Mouse (Mus musculus) hindbrain, embryonic 14.5 days (tissue): ENCODE measurements around the gene a. TPM values are rescaled to one million over a fixed set of nuclear protein-coding genes. Genes with fewer than 3 reads are reported as not detected.
"Not testable (repeated sequence)": the region's sequence is repeated elsewhere in the genome, so short reads cannot be mapped to it uniquely, and the experiment has no call there.

Experiments
- ATAC-seq: fragments of 200-750 bp; cut with Nextera tagmentation; 2 replicates; pipeline ENCODE4 v1.8.0; 2017; ENCODE audit warnings: moderate number of reproducible peaks, mild to moderate bottlenecking, moderate TSS enrichment, moderate library complexity; ENCODE audit not compliant: low FRiP score
- DNase-seq: peaks from one replicate; pipeline ENCODE4 v3.0.0-alpha.2; 2015; ENCODE audit warnings: low spot score
- H3K27ac ChIP-seq: fragments of 300-500 bp; sonication (generic); 2 replicates; pipeline ENCODE4 v1.5.1; 2014; ENCODE audit warnings: mild to moderate bottlenecking, moderate library complexity
- H3K27me3 ChIP-seq: fragments of 300-500 bp; sonication (generic); 2 replicates; pipeline ENCODE4 v1.6.1; 2014; ENCODE audit warnings: mild to moderate bottlenecking, low read length, mixed read lengths; ENCODE audit not compliant: control insufficient read depth, insufficient read depth
- H3K36me3 ChIP-seq: fragments of 300-500 bp; sonication (generic); replicated peaks from 2 replicates; pipeline ENCODE4 v1.6.1; 2014; ENCODE audit not compliant: control insufficient read depth, insufficient read depth
- H3K4me1 ChIP-seq: fragments of 300-500 bp; sonication (generic); replicated peaks from 2 replicates; pipeline ENCODE4 v1.6.1; 2014; ENCODE audit warnings: antibody characterized with exemption, low read length, mixed read lengths; ENCODE audit not compliant: control insufficient read depth, insufficient read depth
- H3K4me2 ChIP-seq: fragments of 300-500 bp; sonication (generic); replicated peaks from 2 replicates; pipeline ENCODE4 v1.6.1; 2014; ENCODE audit warnings: mild to moderate bottlenecking, moderate library complexity
- H3K4me3 ChIP-seq: fragments of 300-500 bp; sonication (generic); replicated peaks from 2 replicates; pipeline ENCODE4 v1.5.1; 2014; ENCODE audit warnings: mild to moderate bottlenecking, low read length
- H3K9ac ChIP-seq: fragments of 300-500 bp; sonication (generic); 2 replicates; pipeline ENCODE4 v1.6.1; 2014
- H3K9me3 ChIP-seq: fragments of 300-500 bp; sonication (generic); 2 replicates; pipeline ENCODE4 v1.6.1; 2016; ENCODE audit warnings: low read length; ENCODE audit not compliant: control insufficient read depth
- WGBS: fragments of 180-500 bp; shearing (Covaris S2); extraction: QIAGEN DNeasy Blood & Tissue Kit; methylation state at CpG from one replicate; pipeline ENCODE4 v1.1.7; 2014; 5-methylcytosine and 5-hydroxymethylcytosine counted together
- polyA plus RNA-seq: library from polyadenylated mRNA; unstranded; fragments of >200 nt; fragmentation: Nextera tagmentation; extraction: Ambion mirVana; gene quantifications from 2 replicates; pipeline ENCODE4 v1.2.1, GENCODE M21; 2014

a gene
- polyA plus RNA-seq, 1 experiment from 2014 or later, result 1.3 TPM

GRCm38 (mm10) chr2:154969740-154970397 lies 178.7 kb downstream of the a start:
- H3K36me3 ChIP-seq, result not testable (repeated sequence)

GRCm38 (mm10) chr2:154971919-154972692 lies 180.9 kb downstream of the a start:
- H3K9me3 ChIP-seq, result no peaks in the 10 kb centered on the region
- no peak overlapping the region for H3K4me3 ChIP-seq
- DNase-seq (no peak), ATAC-seq (no peak)
- H3K36me3 ChIP-seq, result no peaks in the 10 kb centered on the region
- no peaks in the 10 kb centered on the region for H3K27me3 ChIP-seq
- no peak overlapping the region for H3K4me2 ChIP-seq
- no peaks in the 10 kb centered on the region for H3K4me1 ChIP-seq
- H3K9ac ChIP-seq, result no peak overlapping the region
- no peak overlapping the region for H3K27ac ChIP-seq
- WGBS, result 70% methylated on average over 18 of the region's 18 CpGs

More at GRCm38 (mm10) chr2:154969740-154970397, 178.7 kb downstream of the a start:
- DNase-seq, H3K4me1 ChIP-seq, H3K9me3 ChIP-seq, H3K4me2 ChIP-seq, H3K9ac ChIP-seq, H3K27ac ChIP-seq, H3K27me3 ChIP-seq, ATAC-seq, H3K4me3 ChIP-seq: not testable (repeated sequence)
- 62% methylated on average over 14 of the region's 14 CpGs for whole genome bisulfite sequencing

DNA sequence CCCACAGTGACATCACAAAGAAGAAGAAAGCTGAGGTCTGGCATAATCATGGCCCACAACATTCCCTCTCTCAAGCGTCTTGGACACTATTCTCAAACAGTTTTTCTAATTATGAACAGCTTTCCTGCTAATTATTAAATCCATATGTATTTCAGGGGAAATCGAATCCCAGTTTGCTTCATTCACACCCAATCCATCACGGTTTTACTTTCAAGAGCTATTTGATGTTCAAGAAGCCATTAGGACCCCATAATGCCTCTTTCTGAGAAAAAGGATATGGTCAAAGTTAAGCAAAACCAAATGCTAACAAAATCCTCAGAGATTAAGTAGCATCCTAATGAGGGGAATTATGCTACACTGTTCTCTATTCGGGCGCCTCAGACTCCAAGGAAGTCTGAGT lies 181.8 kb downstream of the a start:
- Histone ChIP-seq H3K4me3 (no peak overlapping the region), H3K9ac (no peak overlapping the region), H3K36me3 (no peaks in the 10 kb centered on the region), H3K4me2 (no peak overlapping the region), H3K27me3 (no peaks in the 10 kb centered on the region), H3K27ac (no peak overlapping the region), H3K4me1 (no peaks in the 10 kb centered on the region), H3K9me3 (no peaks in the 10 kb centered on the region)
- no peak for ATAC-seq
- 83% methylated on average over 5 of the region's 5 CpGs for WGBS
- no peak for DNase-seq

GRCm38 (mm10) chr2:154986609-154987008 lies 195.4 kb downstream of the a start:
- Histone ChIP-seq H3K4me1 (0 out of 2 replicates have a peak, but pooled peaks cover 3% of the 10 kb centered on the region), H3K9ac (no peak overlapping the region), H3K4me3 (no peak overlapping the region), H3K27ac (no peak overlapping the region), H3K4me2 (no peak overlapping the region), H3K9me3 (no peaks in the 10 kb centered on the region), H3K36me3 (no peaks in the 10 kb centered on the region), H3K27me3 (no peaks in the 10 kb centered on the region)
- 62% methylated on average over 1 of the region's 1 CpGs for WGBS
- ATAC-seq (no peak), DNase-seq (no peak)

- Histone ChIP-seq H3K36me3 (no peaks in the 10 kb centered on the region), H3K9me3 (no peaks in the 10 kb centered on the region), H3K4me2 (no peak overlapping the region), H3K9ac (no peak overlapping the region), H3K27me3 (no peaks in the 10 kb centered on the region), H3K4me3 (no peak overlapping the region), H3K4me1 (no peaks in the 10 kb centered on the region), H3K27ac (no peak overlapping the region)
- WGBS, result 90% methylated on average over 8 of the region's 8 CpGs
- ATAC-seq (no peak), DNase-seq (no peak)
These were observed 200.2 kb downstream of the a start for GRCm38 (mm10) chr2:154991411-154991810.

GRCm38 (mm10) chr2:154992083-154992482 lies 200.9 kb downstream of the a start:
- Histone ChIP-seq H3K9ac (no peak overlapping the region), H3K36me3 (no peaks in the 10 kb centered on the region), H3K4me3 (no peak overlapping the region), H3K27ac (no peak overlapping the region), H3K4me2 (no peak overlapping the region), H3K4me1 (no peaks in the 10 kb centered on the region), H3K9me3 (no peaks in the 10 kb centered on the region), H3K27me3 (no peaks in the 10 kb centered on the region)
- WGBS, result 85% methylated on average over 5 of the region's 5 CpGs
- ATAC-seq, result no peak
- DNase-seq, result no peak

- WGBS, result 94% methylated on average over 11 of the region's 11 CpGs
- no peak overlapping the region for H3K27ac ChIP-seq
- H3K9ac ChIP-seq, result no peak overlapping the region
- H3K27me3 ChIP-seq, result no peaks in the 10 kb centered on the region
- H3K4me2 ChIP-seq, result no peak overlapping the region
- H3K4me1 ChIP-seq, result no peaks in the 10 kb centered on the region
- H3K4me3 ChIP-seq, result no peak overlapping the region
- ATAC-seq, result no peak
- H3K36me3 ChIP-seq, result no peaks in the 10 kb centered on the region
- DNase-seq, result no peak
- H3K9me3 ChIP-seq, result no peaks in the 10 kb centered on the region
These were observed 214.3 kb downstream of the a start for GRCm38 (mm10) chr2:155005491-155005890.

GRCm38 (mm10) chr2:155011086-155011656 lies 220.0 kb downstream of the a start:
- Histone ChIP-seq H3K36me3 (no peaks in the 10 kb centered on the region), H3K27me3 (no peaks in the 10 kb centered on the region; the same call in 1 of the 2 replicates), H3K9ac (no peak overlapping the region), H3K27ac (no peak overlapping the region), H3K4me2 (no peak overlapping the region), H3K4me3 (no peak overlapping the region), H3K9me3 (no peaks in the 10 kb centered on the region), H3K4me1 (no peaks in the 10 kb centered on the region)
- DNase-seq, result no peak
- ATAC-seq, result no peak
- WGBS, result 55% methylated on average over 3 of the region's 3 CpGs

DNA sequence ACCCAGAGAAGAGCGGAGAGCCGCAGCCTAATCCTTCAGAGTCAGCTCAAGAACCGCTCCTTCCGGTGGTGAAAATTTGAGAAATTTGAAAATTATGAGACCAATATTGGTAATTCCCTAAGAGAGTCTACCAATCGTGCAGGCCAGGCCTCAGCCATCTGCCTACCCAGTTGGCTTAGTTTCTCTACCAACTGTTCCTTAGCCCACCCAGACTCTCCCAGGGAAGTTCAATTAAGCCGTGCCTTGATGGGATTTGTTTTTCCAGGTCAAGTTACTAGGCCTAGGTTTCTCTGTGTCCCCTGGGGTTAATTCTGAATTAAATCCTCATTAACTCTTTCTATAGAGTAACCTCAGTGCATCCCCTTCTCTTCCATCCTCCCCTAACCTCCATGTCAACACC lies 221.8 kb downstream of the a start:
- no peaks in the 10 kb centered on the region for H3K4me1 ChIP-seq
- ATAC-seq (no peak), DNase-seq (no peak)
- no peak overlapping the region for H3K4me2 ChIP-seq
- WGBS, result 79% methylated on average over 6 of the region's 6 CpGs
- no peaks in the 10 kb centered on the region; the same call in 1 of the 2 replicates for H3K27me3 ChIP-seq
- H3K9ac ChIP-seq, result no peak overlapping the region
- H3K27ac ChIP-seq, result no peak overlapping the region
- H3K36me3 ChIP-seq, result no peaks in the 10 kb centered on the region
- H3K9me3 ChIP-seq, result no peaks in the 10 kb centered on the region
- H3K4me3 ChIP-seq, result no peak overlapping the region
